Mouse (Mus musculus) central nervous system, embryonic 14 days (tissue): ENCODE results near the gene Kif1c. TPM values are rescaled to one million over a fixed set of nuclear protein-coding genes. Genes with fewer than 3 reads are reported as not detected.

Source experiments
- polyA plus RNA-seq: library from polyadenylated mRNA; depleted of rRNA; stranded (reverse); fragments of >200 nt; gene quantifications from 2 replicates; pipeline ENCODE4 v1.2.3, GENCODE M21; 2012; rRNA removed

The Kif1c gene
- 19.6 and 25.0 TPM in 2 replicates for polyA plus RNA-seq

DNA sequence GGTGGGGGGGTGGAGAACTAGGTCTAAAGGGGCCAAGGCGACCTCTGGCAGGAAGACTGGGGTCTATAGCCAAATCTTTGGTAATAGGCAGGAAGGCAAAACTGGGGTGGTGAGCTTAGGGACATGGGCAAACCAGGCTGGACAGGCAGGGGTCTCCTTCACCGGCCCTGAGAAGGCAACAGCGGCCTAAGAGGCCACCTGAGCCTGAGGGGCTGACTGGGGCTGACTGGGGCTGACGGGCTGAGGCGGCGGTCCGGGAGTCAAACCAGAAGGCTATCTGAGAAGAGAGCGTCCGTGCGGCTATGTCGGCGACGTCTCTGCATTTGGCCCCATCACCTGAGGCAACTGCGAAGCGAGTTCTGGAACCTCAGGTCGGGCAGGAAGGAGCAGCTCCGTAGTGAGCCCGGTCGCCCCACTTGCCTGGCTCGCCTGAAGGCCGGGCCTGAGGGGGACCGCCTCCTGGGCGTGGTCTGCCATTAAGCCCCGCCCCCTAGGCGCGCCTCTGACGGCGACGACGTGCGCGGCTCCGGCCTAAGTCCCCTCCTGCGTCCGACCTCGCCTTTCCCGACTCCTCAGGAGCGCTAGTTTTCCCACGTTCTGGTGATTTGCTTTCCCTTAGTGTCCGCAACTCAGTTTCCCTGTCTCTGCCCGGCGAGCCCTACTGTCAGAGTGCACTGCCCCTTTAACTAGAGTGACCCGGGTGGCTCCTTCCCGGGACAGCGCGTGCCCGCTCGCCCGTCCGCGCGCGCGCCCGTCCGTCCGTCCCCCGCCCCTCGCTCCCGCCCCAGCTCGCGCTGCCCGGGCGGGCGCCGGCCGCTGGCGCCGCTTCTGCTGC, at the start of gene Kif1c, which contains the start of gene Inca1:
Kif1c (plus strand) TSS at position 827 of the 835 bp plus-strand sequence.
Inca1 (minus strand) TSS at position 434 of the 835 bp plus-strand sequence.

DNA sequence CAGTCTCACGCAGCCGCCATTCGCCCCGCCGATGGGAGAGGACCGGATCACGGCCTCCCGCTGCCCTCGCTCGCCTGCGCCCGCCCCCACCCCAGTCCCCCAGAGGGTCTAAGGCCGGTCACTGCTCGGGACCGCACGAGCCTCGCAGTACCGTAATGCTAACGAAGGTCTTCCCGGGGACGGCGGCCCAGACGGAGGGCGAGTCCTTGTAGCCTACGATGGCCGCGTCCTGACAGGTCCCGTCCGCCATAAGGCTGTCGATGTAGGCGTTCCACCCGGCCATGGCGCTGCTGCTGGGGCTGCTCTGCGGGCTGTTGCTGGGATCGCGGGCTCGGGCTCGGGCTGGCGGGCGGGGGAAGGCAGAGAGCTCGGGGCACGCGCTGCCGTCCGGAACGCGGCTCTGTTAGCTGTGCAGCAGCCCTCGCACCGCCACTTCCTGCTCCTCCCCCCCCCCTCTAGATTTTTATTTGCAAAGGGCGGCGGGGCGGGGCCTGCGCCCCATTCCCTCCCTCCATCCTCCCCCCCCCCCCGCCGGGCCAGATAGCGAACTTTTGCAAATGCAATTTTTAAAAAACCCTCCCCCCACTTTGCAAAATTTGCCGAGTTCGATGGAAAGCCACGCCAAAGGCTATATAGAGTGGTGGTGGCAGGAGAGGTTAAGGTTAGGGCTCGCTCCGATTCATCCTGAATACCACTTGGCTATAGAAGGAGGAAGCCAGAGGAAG, 46.0 kb upstream of the Kif1c start, which contains the start of gene Pfn1:
Pfn1 (minus strand) TSS at position 447 of the 725 bp plus-strand sequence.

GRCm38 (mm10) chr11:70656964-70657363, 43.4 kb upstream of the Kif1c start, which contains the start of gene Eno3:
TSS of gene Eno3 (plus strand) at chr11:70657202.

GRCm38 (mm10) chr11:70668771-70669505, 31.4 kb upstream of the Kif1c start, which contains the start of gene Spag7:
TSS of gene Spag7 (minus strand) at chr11:70669416.

DNA sequence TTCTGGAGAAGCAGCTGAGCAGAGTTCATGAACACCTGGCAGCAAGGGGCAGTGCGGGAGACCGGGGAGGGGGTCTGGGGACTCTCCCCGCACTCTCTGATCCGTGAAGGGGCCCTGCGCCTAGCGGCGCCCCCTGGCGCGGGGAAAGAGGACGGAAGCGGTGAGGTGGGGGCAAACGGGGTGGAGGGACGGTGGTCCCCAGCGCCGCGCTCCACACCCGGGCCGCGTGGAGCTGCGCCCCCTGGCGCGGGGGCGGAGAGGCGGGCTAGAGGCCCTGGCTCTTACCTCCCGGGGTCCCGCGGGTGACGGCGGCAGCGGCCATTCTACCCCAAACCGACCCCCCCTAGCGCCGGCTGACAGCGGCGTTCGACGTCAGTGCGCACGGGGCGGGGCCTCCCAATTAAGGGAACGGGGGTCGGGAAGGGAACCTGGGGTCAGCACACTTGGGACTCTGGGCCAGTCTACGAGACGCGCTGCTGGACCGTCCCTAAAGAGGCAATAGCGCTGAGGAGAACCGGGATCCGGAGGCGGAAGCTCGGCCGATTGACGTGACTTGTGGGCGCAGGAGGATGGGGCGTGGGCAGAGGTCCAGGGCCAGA, 12.6 kb upstream of the Kif1c start, which contains the start of gene Camta2:
Camta2 (minus strand) TSS at position 505 of the 599 bp plus-strand sequence.

GRCm38 (mm10) chr11:70763936-70764808, 63.8 kb downstream of the Kif1c start, which contains the start of gene Zfp3:
TSS of gene Zfp3 (plus strand) at chr11:70764209.

Other genes with a start within 250 kb of the Kif1c start
- 40.6 and 42.1 TPM in 2 replicates for gene Med11, start 248.6 kb upstream of the Kif1c start, polyA plus RNA-seq
- gene Zmynd15, start 241.1 kb upstream of the Kif1c start, polyA plus RNA-seq, result 1.5 TPM in 2 replicates
- 3.5 and 5.7 TPM in 2 replicates for gene Cxcl16, start 240.6 kb upstream of the Kif1c start, polyA plus RNA-seq
- 1.5 and 1.7 TPM in 2 replicates for gene Tm4sf5, start 195.3 kb upstream of the Kif1c start, polyA plus RNA-seq
- 0.15 and 0.31 TPM in 2 replicates for gene Vmo1, start 185.9 kb upstream of the Kif1c start, polyA plus RNA-seq
- 0.09 TPM in 1 of 2 replicates, not detected in the other for gene Gltpd2, start 181.4 kb upstream of the Kif1c start, polyA plus RNA-seq
- gene Psmb6, start 175.2 kb upstream of the Kif1c start, polyA plus RNA-seq, result 513 and 515 TPM in 2 replicates
- gene Gm40193, start 167.6 kb upstream of the Kif1c start, polyA plus RNA-seq, result not detected in 2 replicates
- gene Pld2, start 160.5 kb upstream of the Kif1c start, polyA plus RNA-seq, result 16.6 and 22.4 TPM in 2 replicates
- 89.5 and 96.5 TPM in 2 replicates for gene Mink1, start 137.7 kb upstream of the Kif1c start, polyA plus RNA-seq
- not detected in 2 replicates for gene 4930544D05Rik, start 84.7 kb upstream of the Kif1c start, polyA plus RNA-seq
- gene Chrne, start 81.3 kb upstream of the Kif1c start, polyA plus RNA-seq, result 0.14 and 0.19 TPM in 2 replicates
- 0.18 and 0.19 TPM in 2 replicates for gene Gp1ba, start 61.4 kb upstream of the Kif1c start, polyA plus RNA-seq
- 103 and 104 TPM in 2 replicates for gene Rnf167, start 53.3 kb upstream of the Kif1c start, polyA plus RNA-seq
- 125 and 126 TPM in 2 replicates for gene Slc25a11, start 53.1 kb upstream of the Kif1c start, polyA plus RNA-seq
- 401 and 499 TPM in 2 replicates for gene Pfn1, start 45.9 kb upstream of the Kif1c start, polyA plus RNA-seq
- gene Eno3, start 43.3 kb upstream of the Kif1c start, polyA plus RNA-seq, result 31.2 and 39.5 TPM in 2 replicates
- 75.6 and 96.1 TPM in 2 replicates for gene Spag7, start 31.1 kb upstream of the Kif1c start, polyA plus RNA-seq
- gene Camta2, start 12.4 kb upstream of the Kif1c start, polyA plus RNA-seq, result 19.0 and 22.5 TPM in 2 replicates
- 0.65 and 0.72 TPM in 2 replicates for gene Inca1, start 393 bp upstream of the Kif1c start, polyA plus RNA-seq
- gene Zfp3, start 63.7 kb downstream of the Kif1c start, polyA plus RNA-seq, result 7.2 and 7.3 TPM in 2 replicates
- gene Scimp, start 112.0 kb downstream of the Kif1c start, polyA plus RNA-seq, result 0.38 and 0.48 TPM in 2 replicates
- 24.1 and 24.6 TPM in 2 replicates for gene Rabep1, start 144.2 kb downstream of the Kif1c start, polyA plus RNA-seq